ENCODE assay signal across 8 mouse cellular contexts in genomic region chr3:69125891-69126508, GRCm38 (mm10). TPM values are rescaled to one million over a fixed set of nuclear protein-coding genes. Genes with fewer than 3 reads are reported as not detected.
DNase-seq lines count a peak whose midpoint lies in the region; ATAC-seq and TF ChIP-seq lines count a peak whose summit lies in the region.

No protein-coding gene starts in this region.

- H3K4me1 ChIP-seq in embryonic fibroblast, embryonic 13.5 days (ENCODE audit: control insufficient read depth, insufficient read depth, low read length), result peaks cover 4% of the 10 kb centered on the region; the same call in 1 of the 2 replicates
- peaks cover 11% of the 10 kb centered on the region; the same call in 1 of the 2 replicates for H3K4me1 ChIP-seq in hindbrain, embryonic 12.5 days
- peaks cover 15% of the 10 kb centered on the region for H3K4me1 ChIP-seq in limb, embryonic 10.5 days
- H3K4me1 ChIP-seq in midbrain, embryonic 11.5 days (ENCODE audit: control insufficient read depth, insufficient read depth, low read length), result peaks cover 9% of the 10 kb centered on the region; the same call in 1 of the 2 replicates

- peak; percentile 92 for DNase-seq in heart, adult 11 months
- DNase-seq in heart, adult 8-10 months (ENCODE audit: low spot score), result no peak
- peak; percentile 45 for DNase-seq in adrenal gland, postnatal 10 days
- DNase-seq in limb, embryonic 10.5 days (ENCODE audit: low spot score), result peak; percentile 64
- peak; percentile 96 for DNase-seq in midbrain, embryonic 11.5 days (ENCODE audit: low spot score, missing footprints)
- DNase-seq in splenic B cell, adult 2 months (ENCODE audit: low read depth, low spot score), result peak; percentile 48

- peak overlapping the region; percentile 94 for H3K9ac ChIP-seq in hindbrain, embryonic 12.5 days
- H3K9ac ChIP-seq in midbrain, embryonic 11.5 days (ENCODE audit: low read length), result peak overlapping the region; percentile 80

- no peaks in the 10 kb centered on the region for H3K27me3 ChIP-seq in hindbrain, embryonic 12.5 days
- H3K27me3 ChIP-seq in limb, embryonic 10.5 days (ENCODE audit: low read depth, poor library complexity, severe bottlenecking), result no peaks in the 10 kb centered on the region
- H3K27me3 ChIP-seq in midbrain, embryonic 11.5 days (ENCODE audit: control insufficient read depth, insufficient read depth, low read length), result no peaks in the 10 kb centered on the region
- no peaks in the 10 kb centered on the region for H3K27me3 ChIP-seq in splenic B cell, adult 2 months (ENCODE audit: control insufficient read depth, insufficient read depth, low read length, poor library complexity, severe bottlenecking)

- TF ChIP-seq POLR2A in embryonic fibroblast, embryonic 13.5 days (IDR thresholded peaks at IDR 0.05; ENCODE audit: low read depth, low read length), result no peak

- peak overlapping the region; percentile 69 for H3K4me2 ChIP-seq in hindbrain, embryonic 12.5 days (replicated peaks)
- H3K4me2 ChIP-seq in midbrain, embryonic 11.5 days, result peak overlapping the region; percentile 63

- peak overlapping the region; percentile 55 for H3K27ac ChIP-seq in embryonic fibroblast, embryonic 13.5 days (ENCODE audit: insufficient read depth, low read length)
- peak overlapping the region; percentile 97 for H3K27ac ChIP-seq in hindbrain, embryonic 12.5 days
- peak overlapping the region; percentile 97 for H3K27ac ChIP-seq in limb, embryonic 10.5 days
- H3K27ac ChIP-seq in midbrain, embryonic 11.5 days (ENCODE audit: low read depth, low read length), result peak overlapping the region; percentile 83; the same call in 1 of the 2 replicates

- WGBS in hindbrain, embryonic 12.5 days, result under 1% methylated on average over 35 of the region's 35 CpGs
- under 1% methylated on average over 35 of the region's 35 CpGs for whole genome bisulfite sequencing in limb, embryonic 10.5 days
- 0% methylated on average over 35 of the region's 35 CpGs for WGBS in midbrain, embryonic 11.5 days

- ATAC-seq in hindbrain, embryonic 12.5 days (ENCODE audit: low FRiP score), result no peak
- no peak for ATAC-seq in midbrain, embryonic 11.5 days (ENCODE audit: low FRiP score)

- H3K9me3 ChIP-seq in hindbrain, embryonic 12.5 days (replicated peaks), result no peaks in the 10 kb centered on the region
- no peaks in the 10 kb centered on the region for H3K9me3 ChIP-seq in limb, embryonic 10.5 days (replicated peaks)
- no peaks in the 10 kb centered on the region for H3K9me3 ChIP-seq in midbrain, embryonic 11.5 days (ENCODE audit: control insufficient read depth, low read length)

- H3K36me3 ChIP-seq in hindbrain, embryonic 12.5 days, result no peaks in the 10 kb centered on the region
- no peaks in the 10 kb centered on the region for H3K36me3 ChIP-seq in limb, embryonic 10.5 days
- H3K36me3 ChIP-seq in midbrain, embryonic 11.5 days (ENCODE audit: control insufficient read depth, insufficient read depth, low read length), result no peaks in the 10 kb centered on the region
- no peaks in the 10 kb centered on the region for H3K36me3 ChIP-seq in splenic B cell, adult 2 months (ENCODE audit: control insufficient read depth, insufficient read depth, low read length, poor library complexity, severe bottlenecking)

- no peak for TF ChIP-seq CTCF in embryonic fibroblast, embryonic 13.5 days (IDR thresholded peaks at IDR 0.05; ENCODE audit: borderline replicate concordance, insufficient read depth, low read length)

- peak overlapping the region; percentile 91 for H3K4me3 ChIP-seq in embryonic fibroblast, embryonic 13.5 days (ENCODE audit: insufficient read depth, low read length)
- H3K4me3 ChIP-seq in hindbrain, embryonic 12.5 days, result peak overlapping the region; percentile 96
- peak overlapping the region; percentile 99 for H3K4me3 ChIP-seq in limb, embryonic 10.5 days
- peak overlapping the region; percentile 95 for H3K4me3 ChIP-seq in midbrain, embryonic 11.5 days (ENCODE audit: low read depth, low read length)

RNA-seq across cellular contexts. Expression of gene Kpna4, which starts 0.9 kb away (rescaled TPM):
- 10 to 100 TPM; 85.3 to 94.0 (median 91.3) TPM for total RNA-seq in heart, adult 8-10 months (2022)
- 10 to 100 TPM; 52.9 to 61.2 TPM for total RNA-seq in adrenal gland, postnatal 10 days (2021)
- 77.8 and 91.2 TPM in 2 replicates for polyA plus RNA-seq in embryonic fibroblast, embryonic 13.5 days (2011; ENCODE audit: insufficient read length, low read depth, missing spikeins)
- 54.1 and 58.4 TPM in 2 replicates for polyA plus RNA-seq in hindbrain, embryonic 12.5 days (2016; fragmentation: Nextera tagmentation; extraction: Ambion mirVana)
- polyA plus RNA-seq in limb, embryonic 10.5 days (2016; fragmentation: Nextera tagmentation; extraction: Ambion mirVana), result 31.3 and 34.6 TPM in 2 replicates
- polyA plus RNA-seq in midbrain, embryonic 11.5 days (2014; fragmentation: Nextera tagmentation; extraction: Ambion mirVana), result 51.5 and 52.8 TPM in 2 replicates
